Mouse (Mus musculus): ENCODE results near the gene Nmnat1. TPM values are rescaled to one million over a fixed set of nuclear protein-coding genes. Genes with fewer than 3 reads are reported as not detected.

Gene Nmnat1
- total RNA-seq (2012; rRNA removed) (18.9 and 22.3 TPM in 2 replicates), polyA plus RNA-seq (2012; ENCODE audit: insufficient read depth in 1 of 2, insufficient read length in 2 of 2, low read depth in 1 of 2, low replicate concordance in 2 of 2, missing spikeins in 1 of 2) (10 to 100 TPM in 1 of 2 experiments, not detected in 1; 19.8 TPM)

GRCm38 (mm10) chr4:149485053-149485824, at the start of gene Nmnat1, which contains the start of gene Lzic:
Gene Nmnat1, minus strand, starts transcription at chr4:149485202.
Gene Lzic, plus strand, starts transcription at chr4:149485229.
- H3K4me3 ChIP-seq (ENCODE audit: control insufficient read depth in 1 of 2, insufficient read depth in 1 of 2, low read depth in 2 of 2, low read length in 2 of 2), result peak within 1 kb of the TSS; percentile 91 to 94
- H3K36me3 ChIP-seq (ENCODE audit: control insufficient read depth in 1 of 2, insufficient read depth in 2 of 2, low read length in 2 of 2), result peaks cover 4 to 10% of the 10 kb centered on the region in 2 experiments
- H3K27me3 ChIP-seq (ENCODE audit: control insufficient read depth in 1 of 2, insufficient read depth in 2 of 2, low read length in 2 of 2), result no peaks in the 10 kb centered on the region
- H3K4me1 ChIP-seq (ENCODE audit: control insufficient read depth in 1 of 2, insufficient read depth in 2 of 2, low read length in 2 of 2), result peaks cover 4% of the 10 kb centered on the region in 2 experiments; a peak in 2 of 4 replicates
- H3K79me2 ChIP-seq (ENCODE audit: control insufficient read depth, insufficient read depth, low read length, poor library complexity), result peaks cover 18% of the 10 kb centered on the region
- H3K9ac ChIP-seq (ENCODE audit: control insufficient read depth, low read depth, low read length, poor library complexity, severe bottlenecking), result peak within 1 kb of the TSS; percentile 88
- peak; percentile 97 for DNase-seq (ENCODE audit: low read depth, low spot score)
- H3K27ac ChIP-seq (ENCODE audit: control insufficient read depth, low read depth, low read length), result peak within 1 kb of the TSS; percentile 65
- H3K9me3 ChIP-seq (replicated peaks; ENCODE audit: insufficient read depth, low read length), result no peaks in the 10 kb centered on the region
- TF ChIP-seq ETS1 (IDR thresholded peaks at IDR 0.05; ENCODE audit: low read depth, low read length) (0 out of 2 replicates have a peak, but pooled peaks have one; percentile 50), MAX (IDR thresholded peaks at IDR 0.05; ENCODE audit: low read length) (peak; percentile 83), TAL1 (IDR thresholded peaks at IDR 0.05; ENCODE audit: low read length) (no peak), NRF1 (IDR thresholded peaks at IDR 0.05; ENCODE audit: insufficient read depth, low read depth, low read length, poor library complexity, severe bottlenecking) (no peak), HCFC1 (IDR thresholded peaks at IDR 0.05; ENCODE audit: low read depth, low read length) (peak; percentile 93), TCF12 (IDR thresholded peaks at IDR 0.05; ENCODE audit: low read depth, low read length) (peak; percentile 76), ZNF384 (IDR thresholded peaks at IDR 0.05; ENCODE audit: low read depth, low read length) (no peak), EP300 (IDR thresholded peaks at IDR 0.05; ENCODE audit: low read depth in 1 of 2, low read length in 2 of 2) (no peak), UBTF (IDR thresholded peaks at IDR 0.05; ENCODE audit: borderline replicate concordance, insufficient read depth, low read depth, low read length) (0 out of 2 replicates have a peak, but pooled peaks have one; percentile 70), SIN3A (IDR thresholded peaks at IDR 0.05; ENCODE audit: low read length) (peak; percentile 94), ZC3H11A (IDR thresholded peaks at IDR 0.05; ENCODE audit: low read depth, low read length) (no peak), ELF1 (IDR thresholded peaks at IDR 0.05; ENCODE audit: low read depth, low read length) (peak; percentile 83), SMC3 (IDR thresholded peaks at IDR 0.05; ENCODE audit: low read depth, low read length) (no peak), USF2 (IDR thresholded peaks at IDR 0.05; ENCODE audit: borderline replicate concordance in 1 of 2, insufficient read depth in 1 of 2, low read depth in 1 of 2, low read length in 2 of 2) (no peak), KAT2A (conservative IDR thresholded peaks at IDR 0.05; ENCODE audit: low read depth, low read length) (peak; percentile 74; the same call in 1 of the 2 replicates), MXI1 (IDR thresholded peaks at IDR 0.05; ENCODE audit: low read depth, low read length) (peak; percentile 90), MEF2A (IDR thresholded peaks at IDR 0.05; ENCODE audit: extremely low read depth, insufficient replicate concordance, low read depth, low read length, poor library complexity, severe bottlenecking) (no peak), RCOR1 (IDR thresholded peaks at IDR 0.05; ENCODE audit: low read depth, low read length) (0 out of 2 replicates have a peak, but pooled peaks have one; percentile 37), POLR2AphosphoS2 (IDR thresholded peaks at IDR 0.05; ENCODE audit: low read length) (peak; percentile 78; the same call in 1 of the 2 replicates), RAD21 (IDR thresholded peaks at IDR 0.05; ENCODE audit: low read depth, low read length) (no peak), BHLHE40 (IDR thresholded peaks at IDR 0.05; ENCODE audit: borderline replicate concordance, low read depth, low read length) (no peak), JUND (IDR thresholded peaks at IDR 0.05; ENCODE audit: low read depth, low read length) (no peak), MAZ (IDR thresholded peaks at IDR 0.05; ENCODE audit: low read depth, low read length) (peak; percentile 92), GABPA (IDR thresholded peaks at IDR 0.05; ENCODE audit: low read depth, low read length) (no peak), CHD1 (IDR thresholded peaks at IDR 0.05; ENCODE audit: low read depth, low read length) (no peak; the same call in 1 of the 2 replicates), MYB (IDR thresholded peaks at IDR 0.05; ENCODE audit: low read depth, low read length) (no peak), ZKSCAN1 (IDR thresholded peaks at IDR 0.05; ENCODE audit: low read depth, low read length) (no peak), TBP (IDR thresholded peaks at IDR 0.05; ENCODE audit: low read depth, low read length) (peak; percentile 81), CHD2 (IDR thresholded peaks at IDR 0.05; ENCODE audit: low read length) (peak; percentile 10; the same call in 1 of the 2 replicates), ZMIZ1 (IDR thresholded peaks at IDR 0.05; ENCODE audit: low read depth, low read length) (peak; percentile 77), MAFK (IDR thresholded peaks at IDR 0.05; ENCODE audit: borderline replicate concordance, low read depth, low read length) (no peak), MYC (IDR thresholded peaks at IDR 0.05; ENCODE audit: low read depth, low read length) (peak; percentile 88), POLR2A (IDR thresholded peaks at IDR 0.05; ENCODE audit: control insufficient read depth in 1 of 2, insufficient read depth in 1 of 2, low read depth in 1 of 2, low read length in 2 of 2, poor library complexity in 1 of 2) (peak; percentile 53 to 88), CTCF (IDR thresholded peaks at IDR 0.05 in 2 of 3, conservative IDR thresholded peaks at IDR 0.05 in 1 of 3; ENCODE audit: control insufficient read depth in 1 of 3, insufficient read depth in 1 of 3, low read depth in 2 of 3, low read length in 3 of 3, poor library complexity in 1 of 3, severe bottlenecking in 1 of 3) (peak in 1 of 3 experiments; percentile 0; a peak in 1 of 6 replicates), E2F4 (IDR thresholded peaks at IDR 0.05; ENCODE audit: borderline replicate concordance, low read depth, low read length) (no peak)

Data from MEL (cell line).